Mouse (Mus musculus) ES-E14 (cell line): ENCODE data around the gene Fev.

ENCODE experiments used
- CHD2 ChIP-seq: IDR thresholded peaks from 2 replicates; pipeline ENCODE4 v1.6.1; 2014; ENCODE audit warnings: mild to moderate bottlenecking, low read depth, low read length, inconsistent platforms
- HCFC1 ChIP-seq: IDR thresholded peaks from 2 replicates; pipeline ENCODE4 v1.6.1; 2012; ENCODE audit warnings: low read length, inconsistent platforms, borderline replicate concordance; ENCODE audit not compliant: insufficient read depth
- MAFK ChIP-seq: IDR thresholded peaks from 2 replicates; pipeline ENCODE4 v1.6.1; 2014; ENCODE audit warnings: mild to moderate bottlenecking, low read depth, low read length, inconsistent platforms; ENCODE audit not compliant: insufficient read depth
- ZC3H11A ChIP-seq: IDR thresholded peaks from 2 replicates; pipeline ENCODE4 v1.6.1; 2012; ENCODE audit warnings: low read depth, mild to moderate bottlenecking, inconsistent platforms, low read length, borderline replicate concordance
- ZNF384 ChIP-seq: IDR thresholded peaks from 2 replicates; pipeline ENCODE4 v1.6.1; 2012; ENCODE audit warnings: low read depth, low read length, inconsistent platforms

DNA sequence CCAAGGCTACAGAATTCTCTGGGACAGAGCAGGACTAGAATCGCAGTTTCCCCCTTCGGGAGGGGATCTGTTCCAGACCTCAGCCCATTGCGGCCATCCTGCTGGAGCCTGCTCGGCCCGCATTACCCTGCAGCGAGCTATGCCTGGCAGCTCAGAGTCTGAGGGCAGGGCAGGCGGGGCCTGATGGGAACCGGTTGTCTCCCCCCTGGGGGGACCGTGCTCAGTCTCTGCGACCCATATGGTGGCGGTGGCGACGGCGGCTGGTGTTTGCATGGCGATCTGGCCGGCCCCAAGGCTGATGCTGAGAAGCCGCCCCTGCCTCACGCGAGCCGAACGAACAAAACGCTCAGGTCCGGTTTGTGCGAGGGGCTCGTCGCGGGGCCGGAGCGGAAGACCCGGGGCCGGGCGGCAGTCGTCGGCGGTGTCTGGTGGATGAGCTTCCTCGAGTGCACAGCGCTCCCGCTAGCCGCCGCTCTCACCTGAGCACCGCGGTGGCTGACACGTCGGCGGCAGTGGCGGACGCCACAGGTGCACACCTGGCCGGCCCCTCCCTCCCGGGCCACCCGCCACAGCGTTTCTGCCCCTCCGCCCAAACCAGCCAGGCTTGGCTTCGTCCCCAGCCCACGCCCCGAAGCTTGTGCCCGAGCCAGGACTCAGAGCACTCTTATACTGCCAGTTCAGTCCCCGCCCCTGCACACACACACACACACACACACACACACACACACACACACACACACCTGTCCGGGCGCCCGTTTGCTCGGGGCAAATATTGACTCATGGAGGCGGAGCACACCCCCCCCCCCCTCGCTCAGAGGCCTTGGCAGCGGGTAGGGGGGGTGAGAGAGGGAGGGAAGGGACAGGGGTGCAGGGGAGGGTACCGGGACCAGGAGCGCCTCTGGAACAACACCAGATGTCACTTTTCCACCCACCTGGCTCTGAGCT lies 15.4 kb upstream of the Fev start:
- TF ChIP-seq CHD2 (no peak), MAFK (no peak), HCFC1 (no peak), ZC3H11A (no peak), ZNF384 (no peak)
